Mouse (Mus musculus) kidney, embryonic 15.5 days (tissue): ENCODE measurements around the gene Klf3. TPM values are rescaled to one million over a fixed set of nuclear protein-coding genes. Genes with fewer than 3 reads are reported as not detected.
A peak's percentile ranks its signal among the peaks of the same experiment; 100 is the strongest.

ENCODE experiments used
- ATAC-seq: fragments of 200-750 bp; cut with Nextera tagmentation; replicated peaks from 2 replicates; pipeline ENCODE4 v1.8.0; 2017; ENCODE audit warnings: moderate TSS enrichment; ENCODE audit not compliant: low FRiP score
- H3K27ac ChIP-seq: fragments of 300-500 bp; sonication (generic); 2 replicates; pipeline ENCODE4 v1.5.1; 2015; ENCODE audit warnings: mild to moderate bottlenecking, inconsistent platforms
- H3K27me3 ChIP-seq: fragments of 300-500 bp; sonication (generic); 2 replicates; pipeline ENCODE4 v1.6.1; 2015; ENCODE audit warnings: inconsistent platforms
- H3K36me3 ChIP-seq: fragments of 300-500 bp; sonication (generic); 2 replicates; pipeline ENCODE4 v1.6.1; 2015; ENCODE audit warnings: inconsistent platforms
- H3K4me1 ChIP-seq: fragments of 300-500 bp; sonication (generic); 2 replicates; pipeline ENCODE4 v1.6.1; 2015; ENCODE audit warnings: inconsistent platforms
- H3K4me2 ChIP-seq: fragments of 300-500 bp; sonication (generic); 2 replicates; pipeline ENCODE4 v1.6.1; 2015; ENCODE audit warnings: moderate library complexity, mild to moderate bottlenecking, inconsistent platforms
- H3K4me3 ChIP-seq: fragments of 300-500 bp; sonication (generic); replicated peaks from 2 replicates; pipeline ENCODE4 v1.5.1; 2015; ENCODE audit warnings: mild to moderate bottlenecking, inconsistent platforms
- H3K9ac ChIP-seq: fragments of 300-500 bp; sonication (generic); 2 replicates; pipeline ENCODE4 v1.6.1; 2015; ENCODE audit warnings: mild to moderate bottlenecking, inconsistent platforms
- H3K9me3 ChIP-seq: fragments of 300-500 bp; sonication (generic); replicated peaks from 2 replicates; pipeline ENCODE4 v1.6.1; 2016; ENCODE audit warnings: inconsistent platforms
- WGBS: fragments of 180-500 bp; shearing (Covaris S2); methylation state at CpG from one replicate; pipeline ENCODE4 v1.1.7; 2015; ENCODE audit warnings: mixed read lengths; 5-methylcytosine and 5-hydroxymethylcytosine counted together
- polyA plus RNA-seq: library from polyadenylated mRNA; unstranded; fragments of >200 nt; fragmentation: Nextera tagmentation; extraction: Ambion mirVana; gene quantifications from 2 replicates; pipeline ENCODE4 v1.2.1, GENCODE M21; 2015

The Klf3 gene
- polyA plus RNA-seq, 1 experiment from 2014 or later = 62.2 TPM

GRCm38 (mm10) chr5:64810860-64811499 is 7.8 kb downstream of the Klf3 start:
- peak overlapping the region; percentile 94 for H3K27ac ChIP-seq
- peak; percentile 43 for ATAC-seq
- no peaks in the 10 kb centered on the region for H3K9me3 ChIP-seq
- H3K36me3 ChIP-seq = peaks cover 19% of the 10 kb centered on the region
- H3K4me3 ChIP-seq = peak overlapping the region; percentile 29; the same call in 1 of the 2 replicates
- peak overlapping the region; percentile 52 for H3K4me2 ChIP-seq
- H3K27me3 ChIP-seq = no peaks in the 10 kb centered on the region
- 0 out of 2 replicates have a peak overlapping the region, but pooled peaks have one; percentile 18 for H3K9ac ChIP-seq
- WGBS = 8% methylated on average over 9 of the region's 9 CpGs
- peaks cover 93% of the 10 kb centered on the region for H3K4me1 ChIP-seq

GRCm38 (mm10) chr5:64811500-64812123 is 8.4 kb downstream of the Klf3 start:
- Histone ChIP-seq H3K4me3 (peak overlapping the region; percentile 29), H3K9ac (0 out of 2 replicates have a peak overlapping the region, but pooled peaks have one; percentile 33), H3K27me3 (no peaks in the 10 kb centered on the region), H3K36me3 (peaks cover 19% of the 10 kb centered on the region), H3K4me1 (peaks cover 94% of the 10 kb centered on the region), H3K27ac (peak overlapping the region; percentile 94), H3K9me3 (no peaks in the 10 kb centered on the region), H3K4me2 (peak overlapping the region; percentile 52)
- peak; percentile 80 for ATAC-seq
- WGBS = 4% methylated on average over 14 of the region's 14 CpGs

GRCm38 (mm10) chr5:64812124-64812982 is 9.2 kb downstream of the Klf3 start:
- 9% methylated on average over 22 of the region's 22 CpGs for WGBS
- peak overlapping the region; percentile 33 for H3K9ac ChIP-seq
- peak; percentile 37 for ATAC-seq

GRCm38 (mm10) chr5:64812983-64813304 is 9.8 kb downstream of the Klf3 start:
- Histone ChIP-seq H3K9me3 (no peaks in the 10 kb centered on the region), H3K9ac (peak overlapping the region; percentile 33), H3K4me3 (peak overlapping the region; percentile 29; the same call in 1 of the 2 replicates), H3K36me3 (peaks cover 29% of the 10 kb centered on the region), H3K27me3 (no peaks in the 10 kb centered on the region), H3K27ac (peak overlapping the region; percentile 94), H3K4me2 (peak overlapping the region; percentile 52), H3K4me1 (peaks cover 95% of the 10 kb centered on the region)
- WGBS = 19% methylated on average over 4 of the region's 4 CpGs
- no peak for ATAC-seq

More at GRCm38 (mm10) chr5:64812124-64812982, 9.2 kb downstream of the Klf3 start:
- peaks cover 97% of the 10 kb centered on the region for H3K4me1 ChIP-seq
- peak overlapping the region; percentile 94 for H3K27ac ChIP-seq
- peak overlapping the region; percentile 29 for H3K4me3 ChIP-seq
- H3K4me2 ChIP-seq = peak overlapping the region; percentile 52
- H3K9me3 ChIP-seq = no peaks in the 10 kb centered on the region
- no peaks in the 10 kb centered on the region for H3K27me3 ChIP-seq
- peaks cover 25% of the 10 kb centered on the region for H3K36me3 ChIP-seq

GRCm38 (mm10) chr5:64813361-64813760 is 10.2 kb downstream of the Klf3 start:
- Histone ChIP-seq H3K36me3 (peaks cover 34% of the 10 kb centered on the region), H3K9me3 (no peaks in the 10 kb centered on the region), H3K4me3 (no peak overlapping the region), H3K27ac (peak overlapping the region; percentile 94), H3K4me1 (peaks cover 94% of the 10 kb centered on the region), H3K9ac (no peak overlapping the region), H3K4me2 (peak overlapping the region; percentile 52), H3K27me3 (no peaks in the 10 kb centered on the region)
- WGBS = 9% methylated on average over 9 of the region's 9 CpGs
- no peak for ATAC-seq

GRCm38 (mm10) chr5:64814416-64814815 is 11.2 kb downstream of the Klf3 start:
- Histone ChIP-seq H3K27ac (0 out of 2 replicates have a peak overlapping the region, but pooled peaks have one; percentile 34), H3K9me3 (no peaks in the 10 kb centered on the region), H3K4me1 (peaks cover 85% of the 10 kb centered on the region), H3K27me3 (no peaks in the 10 kb centered on the region), H3K36me3 (peaks cover 34% of the 10 kb centered on the region), H3K4me3 (no peak overlapping the region), H3K9ac (no peak overlapping the region), H3K4me2 (no peak overlapping the region)
- ATAC-seq = no peak
- WGBS = 69% methylated on average over 7 of the region's 7 CpGs

GRCm38 (mm10) chr5:64815631-64816030 is 12.4 kb downstream of the Klf3 start:
- 71% methylated on average over 8 of the region's 8 CpGs for WGBS
- Histone ChIP-seq H3K4me2 (no peak overlapping the region), H3K36me3 (peaks cover 45% of the 10 kb centered on the region), H3K9me3 (no peaks in the 10 kb centered on the region), H3K4me1 (peaks cover 73% of the 10 kb centered on the region), H3K4me3 (no peak overlapping the region), H3K27me3 (no peaks in the 10 kb centered on the region), H3K9ac (no peak overlapping the region), H3K27ac (no peak overlapping the region)
- no peak for ATAC-seq

- WGBS = 47% methylated on average over 15 of the region's 15 CpGs
Measured at GRCm38 (mm10) chr5:64816290-64816973, 13.2 kb downstream of the Klf3 start.

GRCm38 (mm10) chr5:64816974-64817296 is 13.7 kb downstream of the Klf3 start:
- 34% methylated on average over 8 of the region's 8 CpGs for WGBS
- no peak overlapping the region; the same call in 1 of the 2 replicates for H3K4me2 ChIP-seq
- H3K27me3 ChIP-seq = no peaks in the 10 kb centered on the region
- H3K9me3 ChIP-seq = no peaks in the 10 kb centered on the region
- H3K4me1 ChIP-seq = peaks cover 60% of the 10 kb centered on the region
- no peak overlapping the region for H3K4me3 ChIP-seq
- ATAC-seq = peak; percentile 63
- H3K9ac ChIP-seq = no peak overlapping the region
- peaks cover 58% of the 10 kb centered on the region for H3K36me3 ChIP-seq
- H3K27ac ChIP-seq = peak overlapping the region; percentile 61

More at GRCm38 (mm10) chr5:64816290-64816973, 13.2 kb downstream of the Klf3 start:
- Histone ChIP-seq H3K36me3 (peaks cover 53% of the 10 kb centered on the region), H3K4me2 (no peak overlapping the region; the same call in 1 of the 2 replicates), H3K4me3 (no peak overlapping the region), H3K9me3 (no peaks in the 10 kb centered on the region), H3K4me1 (peaks cover 65% of the 10 kb centered on the region), H3K27me3 (no peaks in the 10 kb centered on the region), H3K9ac (no peak overlapping the region), H3K27ac (peak overlapping the region; percentile 61)
- ATAC-seq = no peak

GRCm38 (mm10) chr5:64819390-64819789 is 16.2 kb downstream of the Klf3 start:
- ATAC-seq = no peak
- Histone ChIP-seq H3K4me1 (peaks cover 36% of the 10 kb centered on the region), H3K4me2 (no peak overlapping the region), H3K9ac (no peak overlapping the region), H3K27me3 (no peaks in the 10 kb centered on the region), H3K9me3 (no peaks in the 10 kb centered on the region), H3K27ac (no peak overlapping the region), H3K36me3 (peaks cover 82% of the 10 kb centered on the region), H3K4me3 (no peak overlapping the region)
- WGBS = 81% methylated on average over 6 of the region's 6 CpGs

- Histone ChIP-seq H3K4me2 (no peak overlapping the region), H3K9ac (no peak overlapping the region), H3K4me3 (no peak overlapping the region), H3K27me3 (no peaks in the 10 kb centered on the region), H3K27ac (no peak overlapping the region), H3K9me3 (no peaks in the 10 kb centered on the region), H3K36me3 (peaks cover 83% of the 10 kb centered on the region), H3K4me1 (peaks cover 31% of the 10 kb centered on the region)
- WGBS = 93% methylated on average over 10 of the region's 10 CpGs
- ATAC-seq = no peak
Measured at GRCm38 (mm10) chr5:64820138-64820537, 16.9 kb downstream of the Klf3 start.
